Mouse (Mus musculus): ENCODE measurements at regions not wholly inside any gene's neighbourhood (a gene's known extent, or its start where the extent isn't known, plus 50 kb on each side); places are given as distances from the start of the nearest gene placed in this dataset.

- no peak for DNase-seq
These were observed 62.6 kb upstream of the P3h2 start for GRCm38 (mm10) chr16:26168216-26168615.

GRCm38 (mm10) chr16:26164066-26164465 lies 58.5 kb upstream of the P3h2 start:
- DNase-seq: no peak

- no peak for DNase-seq
These were observed 57.8 kb upstream of the P3h2 start for GRCm38 (mm10) chr16:26163401-26163800.

GRCm38 (mm10) chr16:26157606-26158005 lies 52.0 kb upstream of the P3h2 start:
- no peak for DNase-seq

All from layer of hippocampus, adult 9-11 months (tissue).